Mouse (Mus musculus): ENCODE results near the gene Sema4a. TPM values are rescaled to one million over a fixed set of nuclear protein-coding genes. Genes with fewer than 3 reads are reported as not detected.

Gene Sema4a
- polyA plus RNA-seq, 1 experiment from 2014 or later, result 4.3 TPM

GRCm38 (mm10) chr3:88407529-88407928, 53.5 kb downstream of the Sema4a start:
- no peak overlapping the region for H3K4me3 ChIP-seq

GRCm38 (mm10) chr3:88407090-88407489, 53.9 kb downstream of the Sema4a start:
- Histone ChIP-seq H3K27me3 (ENCODE audit: insufficient read depth, poor library complexity, severe bottlenecking) (no peaks in the 10 kb centered on the region), H3K36me3 (peaks cover 29% of the 10 kb centered on the region), H3K9me3 (no peaks in the 10 kb centered on the region), H3K4me1 (peaks cover 40% of the 10 kb centered on the region), H3K4me3 (no peak overlapping the region), H3K27ac (no peak overlapping the region)
- WGBS, result 2% methylated on average over 2 of the region's 2 CpGs
- DNase-seq (ENCODE audit: low spot score), result peak; percentile 90

More at GRCm38 (mm10) chr3:88407529-88407928, 53.5 kb downstream of the Sema4a start:
- Histone ChIP-seq H3K4me1 (peaks cover 42% of the 10 kb centered on the region), H3K9me3 (no peaks in the 10 kb centered on the region), H3K27me3 (ENCODE audit: insufficient read depth, poor library complexity, severe bottlenecking) (no peaks in the 10 kb centered on the region), H3K36me3 (peaks cover 29% of the 10 kb centered on the region), H3K27ac (no peak overlapping the region)
- peak; percentile 71 for DNase-seq (ENCODE audit: low spot score)
- WGBS, result 58% methylated on average over 7 of the region's 7 CpGs

- 93% methylated on average over 10 of the region's 10 CpGs for WGBS
- peak; percentile 66 for DNase-seq (ENCODE audit: low spot score)
- Histone ChIP-seq H3K4me3 (no peak overlapping the region), H3K27ac (no peak overlapping the region), H3K9me3 (no peaks in the 10 kb centered on the region), H3K27me3 (ENCODE audit: insufficient read depth, poor library complexity, severe bottlenecking) (no peaks in the 10 kb centered on the region), H3K36me3 (peaks cover 42% of the 10 kb centered on the region), H3K4me1 (peaks cover 19% of the 10 kb centered on the region)
These were observed 57.3 kb downstream of the Sema4a start for GRCm38 (mm10) chr3:88403522-88404230.

GRCm38 (mm10) chr3:88398666-88399065, 62.3 kb downstream of the Sema4a start:
- Histone ChIP-seq H3K9me3 (no peaks in the 10 kb centered on the region), H3K27ac (no peak overlapping the region), H3K4me1 (peaks cover 5% of the 10 kb centered on the region; the same call in 1 of the 2 replicates), H3K36me3 (peaks cover 81% of the 10 kb centered on the region), H3K4me3 (no peak overlapping the region), H3K27me3 (ENCODE audit: insufficient read depth, poor library complexity, severe bottlenecking) (no peaks in the 10 kb centered on the region)
- WGBS, result 91% methylated on average over 2 of the region's 2 CpGs
- DNase-seq (ENCODE audit: low spot score), result no peak

- peaks cover 80% of the 10 kb centered on the region for H3K36me3 ChIP-seq
- peak; percentile 68 for DNase-seq (ENCODE audit: low spot score)
- peaks cover 5% of the 10 kb centered on the region for H3K4me1 ChIP-seq
- WGBS, result 82% methylated on average over 8 of the region's 8 CpGs
- H3K27ac ChIP-seq, result no peak overlapping the region
- H3K4me3 ChIP-seq, result no peak overlapping the region
- no peaks in the 10 kb centered on the region for H3K9me3 ChIP-seq
- H3K27me3 ChIP-seq (ENCODE audit: insufficient read depth, poor library complexity, severe bottlenecking), result no peaks in the 10 kb centered on the region
These were observed 65.2 kb downstream of the Sema4a start for GRCm38 (mm10) chr3:88395742-88396141.

GRCm38 (mm10) chr3:88395288-88395687, 65.7 kb downstream of the Sema4a start:
- Histone ChIP-seq H3K27me3 (ENCODE audit: insufficient read depth, poor library complexity, severe bottlenecking) (no peaks in the 10 kb centered on the region), H3K27ac (no peak overlapping the region), H3K36me3 (peaks cover 82% of the 10 kb centered on the region), H3K4me3 (no peak overlapping the region), H3K4me1 (peaks cover 5% of the 10 kb centered on the region), H3K9me3 (no peaks in the 10 kb centered on the region)
- 95% methylated on average over 6 of the region's 6 CpGs for WGBS
- peak; percentile 68 for DNase-seq (ENCODE audit: low spot score)

- WGBS, result 93% methylated on average over 9 of the region's 9 CpGs
- H3K4me1 ChIP-seq, result peaks cover 5% of the 10 kb centered on the region
- H3K27me3 ChIP-seq (ENCODE audit: insufficient read depth, poor library complexity, severe bottlenecking), result no peaks in the 10 kb centered on the region
- peaks cover 75% of the 10 kb centered on the region for H3K36me3 ChIP-seq
- peak; percentile 73 for DNase-seq (ENCODE audit: low spot score)
- H3K9me3 ChIP-seq, result no peaks in the 10 kb centered on the region
- H3K27ac ChIP-seq, result no peak overlapping the region
- no peak overlapping the region for H3K4me3 ChIP-seq
These were observed 67.1 kb downstream of the Sema4a start for GRCm38 (mm10) chr3:88393776-88394375.

Small RNAs within 50 kb of the gene (microRNA-seq; reads per million reads assigned to microRNA genes)
- gene Mir7011, result not detected

Other genes starting within 250 kb of the Sema4a start
- 0.09 and 8.2 TPM in 2 replicates for gene Rhbg, start 206.5 kb downstream of the Sema4a start, polyA plus RNA-seq (2016; fragmentation: Nextera tagmentation; extraction: Ambion mirVana)
- 0.29 and 0.43 TPM in 2 replicates for gene Gm38392, start 174.0 kb downstream of the Sema4a start, polyA plus RNA-seq (2016; fragmentation: Nextera tagmentation; extraction: Ambion mirVana)
- 14.0 and 17.0 TPM in 2 replicates for gene Tsacc, start 164.2 kb downstream of the Sema4a start, polyA plus RNA-seq (2016; fragmentation: Nextera tagmentation; extraction: Ambion mirVana)
- 626 and 718 TPM in 2 replicates for gene Cct3, start 164.1 kb downstream of the Sema4a start, polyA plus RNA-seq (2016; fragmentation: Nextera tagmentation; extraction: Ambion mirVana)
- gene Glmp, start 136.2 kb downstream of the Sema4a start, polyA plus RNA-seq (2016; fragmentation: Nextera tagmentation; extraction: Ambion mirVana), result 164 and 179 TPM in 2 replicates
- 2.5 and 2.6 TPM in 2 replicates for gene Tmem79, start 125.0 kb downstream of the Sema4a start, polyA plus RNA-seq (2016; fragmentation: Nextera tagmentation; extraction: Ambion mirVana)
- 64.5 and 76.0 TPM in 2 replicates for gene Smg5, start 124.9 kb downstream of the Sema4a start, polyA plus RNA-seq (2016; fragmentation: Nextera tagmentation; extraction: Ambion mirVana)
- gene Paqr6, start 96.6 kb downstream of the Sema4a start, polyA plus RNA-seq (2016; fragmentation: Nextera tagmentation; extraction: Ambion mirVana), result 1.7 and 2.2 TPM in 2 replicates
- 0.44 TPM in 1 of 2 replicates, not detected in the other for gene Bglap3, start 88.4 kb downstream of the Sema4a start, polyA plus RNA-seq (2016; fragmentation: Nextera tagmentation; extraction: Ambion mirVana)
- not detected in 2 replicates for gene Bglap2, start 82.5 kb downstream of the Sema4a start, polyA plus RNA-seq (2016; fragmentation: Nextera tagmentation; extraction: Ambion mirVana)
- not detected in 2 replicates for gene Bglap, start 76.7 kb downstream of the Sema4a start, polyA plus RNA-seq (2016; fragmentation: Nextera tagmentation; extraction: Ambion mirVana)
- 131 and 149 TPM in 2 replicates for gene Pmf1, start 50.9 kb downstream of the Sema4a start, polyA plus RNA-seq (2016; fragmentation: Nextera tagmentation; extraction: Ambion mirVana)
- gene Slc25a44, start 36.0 kb downstream of the Sema4a start, polyA plus RNA-seq (2016; fragmentation: Nextera tagmentation; extraction: Ambion mirVana), result 16.8 and 17.5 TPM in 2 replicates
- 57.7 and 80.7 TPM in 2 replicates for gene Lmna, start 48.8 kb upstream of the Sema4a start, polyA plus RNA-seq (2016; fragmentation: Nextera tagmentation; extraction: Ambion mirVana)
- gene Mex3a, start 71.2 kb upstream of the Sema4a start, polyA plus RNA-seq (2016; fragmentation: Nextera tagmentation; extraction: Ambion mirVana), result 11.6 and 22.8 TPM in 2 replicates
- gene Rab25, start 87.1 kb upstream of the Sema4a start, polyA plus RNA-seq (2016; fragmentation: Nextera tagmentation; extraction: Ambion mirVana), result 1.1 and 1.6 TPM in 2 replicates
- gene Lamtor2, start 91.9 kb upstream of the Sema4a start, polyA plus RNA-seq (2016; fragmentation: Nextera tagmentation; extraction: Ambion mirVana), result 154 and 190 TPM in 2 replicates
- 49.5 and 62.2 TPM in 2 replicates for gene Ubqln4, start 92.6 kb upstream of the Sema4a start, polyA plus RNA-seq (2016; fragmentation: Nextera tagmentation; extraction: Ambion mirVana)
- 184 and 207 TPM in 2 replicates for gene Ssr2, start 114.7 kb upstream of the Sema4a start, polyA plus RNA-seq (2016; fragmentation: Nextera tagmentation; extraction: Ambion mirVana)
- 82.5 and 108 TPM in 2 replicates for gene Arhgef2, start 144.8 kb upstream of the Sema4a start, polyA plus RNA-seq (2016; fragmentation: Nextera tagmentation; extraction: Ambion mirVana)
- gene Rxfp4, start 192.0 kb upstream of the Sema4a start, polyA plus RNA-seq (2016; fragmentation: Nextera tagmentation; extraction: Ambion mirVana), result not detected in 2 replicates
- gene Khdc4, start 224.6 kb upstream of the Sema4a start, polyA plus RNA-seq (2016; fragmentation: Nextera tagmentation; extraction: Ambion mirVana), result 73.3 and 87.3 TPM in 2 replicates

Data from heart, embryonic 10.5 days (tissue).